Mouse (Mus musculus) bone marrow macrophage, adult 2 months (primary cell): ENCODE results near the gene Fgl2.

Experiments used
- CTCF ChIP-seq: IDR thresholded peaks from 2 replicates; pipeline ENCODE4 v1.5.1; 2012; ENCODE audit warnings: low read depth, mild to moderate bottlenecking, low read length, moderate library complexity
- POLR2A ChIP-seq: IDR thresholded peaks from 2 replicates; pipeline ENCODE4 v1.6.1; 2012; ENCODE audit warnings: mild to moderate bottlenecking, low read depth, low read length, borderline replicate concordance

DNA sequence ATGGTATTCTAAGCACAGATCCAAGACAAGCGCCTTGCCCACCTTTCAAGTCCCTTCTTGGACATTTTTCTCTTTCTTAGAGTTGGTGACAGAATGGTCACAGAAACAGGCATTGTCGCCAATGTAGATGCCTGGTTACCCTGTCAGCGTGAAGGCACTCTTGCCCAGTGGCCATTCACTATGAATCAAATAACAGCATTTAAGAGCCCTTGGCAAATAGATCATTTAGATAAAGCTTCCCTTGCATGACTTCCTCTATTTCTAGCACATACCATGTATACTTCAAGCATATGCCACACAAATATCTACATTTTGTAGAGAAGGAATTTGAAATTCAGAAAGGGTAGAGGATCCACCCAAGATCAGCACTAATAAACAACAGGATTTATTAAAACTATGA, 40.9 kb downstream of the Fgl2 start:
- TF ChIP-seq CTCF, result no peak
- TF ChIP-seq POLR2A, result no peak
